Mouse (Mus musculus) erythroblast, embryonic 14.5 days (primary cell): ENCODE measurements around the gene Fbxo28. TPM values are rescaled to one million over a fixed set of nuclear protein-coding genes. Genes with fewer than 3 reads are reported as not detected.

Experiments used
- H3K27me3 ChIP-seq: 2 replicates; pipeline ENCODE4 v1.6.1; 2012; ENCODE audit warnings: inconsistent platforms; ENCODE audit not compliant: control insufficient read depth
- H3K36me3 ChIP-seq: 2 replicates; pipeline ENCODE4 v1.6.1; 2012; ENCODE audit warnings: mild to moderate bottlenecking, inconsistent platforms; ENCODE audit not compliant: control insufficient read depth
- H3K4me1 ChIP-seq: 2 replicates; pipeline ENCODE4 v1.6.1; 2012; ENCODE audit warnings: inconsistent platforms; ENCODE audit not compliant: control insufficient read depth
- H3K4me3 ChIP-seq: replicated peaks from 2 replicates; pipeline ENCODE3; 2012; ENCODE audit warnings: moderate library complexity, mild to moderate bottlenecking, inconsistent platforms
- H3K9me3 ChIP-seq: 2 replicates; pipeline ENCODE4 v1.6.1; 2012; ENCODE audit warnings: low read length, inconsistent platforms, mixed read lengths; ENCODE audit not compliant: control insufficient read depth
- GATA1 ChIP-seq: IDR thresholded peaks from 2 replicates; pipeline ENCODE4 v1.6.1; 2012; ENCODE audit warnings: low read length, inconsistent platforms, mixed read lengths
- TAL1 ChIP-seq: IDR thresholded peaks from 3 replicates; pipeline ENCODE4 v1.6.1; 2012; ENCODE audit warnings: low read length, inconsistent platforms, mixed read lengths
- polyA plus RNA-seq: library from polyadenylated mRNA; stranded (reverse); fragments of >175 nt; gene quantifications from 2 replicates; pipeline ENCODE4 v1.2.3, GENCODE M21; 2012

Fbxo28 gene
- polyA plus RNA-seq, 1 experiment: 0.87 TPM

GRCm38 (mm10) chr1:182268317-182268716 is 73.1 kb downstream of the Fbxo28 start:
- no peak overlapping the region for H3K4me3 ChIP-seq
- H3K9me3 ChIP-seq: no peaks in the 10 kb centered on the region
- H3K4me1 ChIP-seq: peaks cover 6% of the 10 kb centered on the region
- peaks cover 11% of the 10 kb centered on the region for H3K36me3 ChIP-seq
- no peaks in the 10 kb centered on the region for H3K27me3 ChIP-seq
- TF ChIP-seq GATA1: no peak
- no peak for TF ChIP-seq TAL1

DNA sequence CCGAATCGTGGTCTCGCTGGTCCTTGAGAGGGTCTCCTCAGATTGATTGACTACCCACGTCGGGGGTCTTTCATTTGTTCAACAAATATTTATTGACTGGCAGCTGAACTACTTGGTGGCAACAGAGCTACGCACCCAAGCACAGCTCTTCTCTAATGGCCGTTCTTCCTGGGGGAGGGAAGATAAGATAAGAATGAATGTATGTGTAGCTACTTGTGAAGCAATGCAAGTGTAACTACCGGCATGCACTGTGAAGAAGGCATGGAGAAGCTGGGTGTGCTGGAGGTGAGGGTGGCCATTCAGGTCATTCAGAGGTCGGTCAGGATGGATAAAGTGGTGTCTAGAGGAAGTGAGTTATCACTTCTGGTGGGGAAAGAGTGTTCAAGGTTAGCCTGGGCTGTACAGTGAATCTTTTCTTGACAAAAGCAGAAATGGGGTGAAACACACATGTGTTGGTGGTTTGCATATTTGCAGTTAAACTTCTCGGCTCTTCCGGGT is 75.4 kb downstream of the Fbxo28 start:
- no peaks in the 10 kb centered on the region for H3K36me3 ChIP-seq
- H3K27me3 ChIP-seq: no peaks in the 10 kb centered on the region
- no peak for TF ChIP-seq GATA1
- TF ChIP-seq TAL1: no peak
- no peak overlapping the region for H3K4me3 ChIP-seq
- H3K9me3 ChIP-seq: no peaks in the 10 kb centered on the region
- peaks cover 1% of the 10 kb centered on the region; the same call in 1 of the 2 replicates for H3K4me1 ChIP-seq

Other genes starting within 250 kb of the Fbxo28 start
- 2.3 and 2.7 TPM in 2 replicates for gene Srp9, start 216.9 kb downstream of the Fbxo28 start, polyA plus RNA-seq
- not detected in 2 replicates for gene Vmn1r1, start 177.1 kb downstream of the Fbxo28 start, polyA plus RNA-seq
- 2.5 and 4.8 TPM in 2 replicates for gene Degs1, start 58.8 kb downstream of the Fbxo28 start, polyA plus RNA-seq
- 0.09 and 0.10 TPM in 2 replicates for gene Trp53bp2, start 67.5 kb upstream of the Fbxo28 start, polyA plus RNA-seq
- 0.02 and 0.03 TPM in 2 replicates for gene Capn2, start 176.0 kb upstream of the Fbxo28 start, polyA plus RNA-seq
- not detected in 2 replicates for gene Capn8, start 223.4 kb upstream of the Fbxo28 start, polyA plus RNA-seq